Mouse (Mus musculus): ENCODE data around the gene Mettl13. TPM values are rescaled to one million over a fixed set of nuclear protein-coding genes. Genes with fewer than 3 reads are reported as not detected.

Mettl13 gene
- 10 to 100 TPM; 12.0 to 15.6 TPM for total RNA-seq (2021)
- long read RNA-seq, experiment 1, full-length matches to known transcripts, result 3 of 3 reads
- long read RNA-seq, experiment 1, partial matches to known transcripts, result 0 of 3 reads
- long read RNA-seq, experiment 1, other reads (novel, unspliced or antisense), result 0 of 3 reads
- long read RNA-seq, experiment 2, full-length matches to known transcripts, result 2 of 6 reads
- long read RNA-seq, experiment 2, partial matches to known transcripts, result 1 of 6 reads
- long read RNA-seq, experiment 2, other reads (novel, unspliced or antisense), result 3 of 6 reads

DNA sequence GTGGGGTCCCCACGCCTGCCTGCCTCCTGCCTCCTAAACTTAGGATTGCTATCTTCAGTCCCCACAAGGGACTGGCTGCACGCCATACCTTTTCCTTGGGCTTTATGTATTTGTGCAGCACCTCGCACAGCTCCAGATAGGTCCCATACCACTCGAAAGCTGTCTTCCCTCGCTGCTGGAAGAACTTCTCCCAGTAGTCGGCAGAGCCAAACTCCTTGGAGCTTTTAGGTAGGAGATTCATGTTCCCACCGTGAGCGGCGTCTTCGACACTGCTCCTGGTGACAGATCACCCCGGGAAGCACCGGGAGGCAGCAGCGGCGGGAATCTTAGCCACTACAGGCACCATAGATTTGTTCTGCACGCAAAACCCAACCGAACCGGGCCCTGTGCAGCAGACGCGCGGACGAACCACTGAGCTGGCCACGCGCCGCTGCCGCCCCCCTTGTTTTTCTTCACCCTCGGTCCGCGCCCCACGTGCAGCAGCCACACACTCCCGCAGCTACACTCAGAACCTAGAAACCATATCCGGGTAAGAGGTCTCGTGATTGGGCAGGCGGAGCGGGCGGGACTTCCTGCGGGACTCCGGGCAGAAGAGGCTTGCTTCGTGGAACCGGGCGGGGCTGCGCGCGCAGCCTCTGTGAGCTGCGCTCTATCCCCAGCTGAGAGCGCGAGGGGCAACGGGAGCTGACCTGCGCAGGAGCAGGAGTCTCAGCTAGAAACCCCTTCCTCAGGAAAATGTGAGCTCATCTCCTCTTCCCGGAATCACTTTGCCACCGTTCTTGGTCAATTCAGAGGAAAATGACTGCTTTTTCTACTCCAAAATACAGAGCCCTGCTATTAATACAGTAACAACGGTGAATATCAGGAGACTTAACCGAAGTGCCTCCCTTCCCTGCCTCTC is at the start of gene Mettl13:
Mettl13 (minus strand) TSS at position 536 of the 901 bp plus-strand sequence.
- peak; percentile 81 to 93 for DNase-seq (ENCODE audit: low spot score in 2 of 2)

DNA sequence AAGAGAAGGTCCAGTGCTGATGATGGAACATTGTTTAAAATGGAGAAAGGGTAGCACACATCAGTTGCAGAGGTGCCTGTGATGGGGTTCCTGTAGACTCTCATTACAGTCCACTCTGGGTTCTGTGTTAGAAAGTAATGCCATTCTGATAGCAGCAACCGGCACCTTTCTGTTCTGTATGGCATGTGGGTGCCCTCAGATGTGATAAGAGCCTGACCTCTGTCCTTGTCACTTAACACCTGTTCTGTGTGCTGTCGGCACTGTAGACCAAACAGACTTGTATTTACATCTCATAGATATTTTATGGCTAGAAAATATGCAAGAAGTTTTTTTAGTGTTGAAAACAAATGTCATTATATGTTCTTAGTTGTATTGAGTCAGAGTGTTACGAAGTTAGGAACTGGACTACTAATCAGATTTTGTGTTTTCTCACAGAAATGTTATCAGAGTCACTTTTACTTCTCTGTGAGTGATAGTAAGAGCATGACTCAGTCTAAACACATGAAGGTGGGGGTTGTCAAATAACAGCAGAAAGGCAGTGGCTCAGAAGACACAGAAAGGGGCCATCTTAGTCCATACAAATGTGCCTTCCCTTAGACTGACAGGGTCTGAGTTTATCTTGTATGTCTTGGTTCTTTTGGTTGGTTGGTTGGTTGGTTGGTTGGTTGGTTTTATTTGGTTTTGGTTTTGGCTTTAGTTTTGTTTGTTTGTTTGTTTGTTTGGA is 49.2 kb upstream of the Mettl13 start:
- no peak for DNase-seq (ENCODE audit: low spot score in 2 of 2)

DNA sequence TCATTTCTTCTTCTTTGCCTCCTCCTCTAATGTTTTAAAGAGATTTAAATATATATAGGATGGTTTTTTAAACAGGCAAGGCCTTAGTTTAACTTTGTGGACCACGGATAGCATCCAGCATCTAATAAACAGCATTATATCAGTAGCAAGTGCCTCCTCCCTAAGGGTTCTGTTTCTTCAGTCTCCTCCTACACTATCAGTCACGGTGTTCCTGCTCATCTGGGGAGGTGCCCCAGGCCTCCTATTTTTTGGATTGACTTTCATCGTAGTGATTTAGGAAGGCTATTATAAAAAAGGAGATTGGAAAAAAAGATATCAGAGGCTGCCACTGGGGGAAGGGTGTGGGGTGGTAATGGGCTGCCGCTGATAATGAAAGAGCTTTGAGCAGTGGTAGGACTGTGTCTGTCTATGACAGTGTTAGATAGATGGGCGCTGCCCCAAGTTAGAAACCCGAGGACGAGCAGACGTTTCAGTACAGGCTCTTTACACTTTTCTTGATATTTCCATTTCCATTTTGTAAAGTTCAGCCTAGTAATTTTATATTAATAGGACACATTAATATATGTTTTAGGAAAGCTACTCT is 42.2 kb upstream of the Mettl13 start:
- DNase-seq (ENCODE audit: low spot score in 2 of 2), result no peak

DNA sequence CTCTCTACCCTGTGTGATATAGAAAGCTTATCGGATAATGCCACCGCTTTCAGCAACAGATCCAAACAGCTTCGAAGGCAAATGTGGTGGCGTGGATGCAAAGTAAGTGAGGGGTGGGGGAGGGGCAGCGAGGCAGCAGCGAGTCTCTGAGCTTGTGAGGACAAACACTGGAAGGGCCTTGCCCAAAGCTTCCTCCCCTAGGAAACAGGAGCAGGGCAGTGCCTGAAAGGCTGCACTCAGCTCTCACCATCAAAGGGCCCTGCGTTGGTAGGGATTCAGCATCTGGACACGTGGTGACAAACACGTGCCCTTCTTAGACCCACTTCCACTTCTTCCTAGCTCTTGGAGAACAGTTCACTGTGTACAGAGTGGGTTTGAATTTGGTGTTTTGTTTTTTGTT is 41.1 kb upstream of the Mettl13 start:
- peak in 1 of 2 experiments; percentile 24 for DNase-seq (ENCODE audit: low spot score in 2 of 2)

DNA sequence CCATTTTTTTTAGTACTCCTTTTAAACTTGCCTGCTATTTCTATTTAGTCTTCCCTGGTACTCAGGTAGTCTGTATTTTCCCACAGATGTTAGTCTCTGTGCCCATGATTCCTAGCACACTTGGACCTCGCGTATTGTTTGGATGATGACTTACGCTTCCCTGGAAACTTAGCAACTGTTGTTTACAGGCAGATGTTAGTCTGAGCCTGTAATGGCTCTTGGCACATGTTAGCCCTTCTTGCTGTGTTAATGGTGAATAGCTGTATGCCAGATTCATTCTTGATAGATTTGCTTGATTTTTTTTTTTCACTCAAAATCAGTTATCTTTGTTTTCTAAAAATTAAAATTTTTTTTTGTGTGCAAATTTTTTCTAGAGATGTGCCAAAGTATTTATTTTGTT is 40.3 kb upstream of the Mettl13 start:
- no peak for DNase-seq (ENCODE audit: low spot score in 2 of 2)

DNA sequence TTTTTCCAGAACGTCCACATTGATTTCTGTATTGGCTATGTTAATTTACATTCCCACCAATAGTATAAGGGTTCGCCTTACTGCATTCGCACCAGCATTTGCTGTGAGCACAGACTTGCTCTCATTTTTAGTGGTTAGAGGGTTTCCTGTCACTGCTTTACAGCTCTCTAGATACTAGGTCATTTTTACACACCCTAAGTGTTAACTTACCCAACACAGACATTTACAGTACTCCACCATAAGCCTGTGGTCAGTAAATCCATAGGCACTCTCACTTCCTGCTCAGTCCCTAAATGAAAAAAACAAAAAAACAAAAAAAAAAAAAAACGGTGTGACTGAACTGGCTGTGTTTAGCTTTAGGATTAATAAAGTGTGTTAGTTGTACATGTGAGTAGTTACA is 37.9 kb upstream of the Mettl13 start:
- DNase-seq (ENCODE audit: low spot score in 2 of 2), result no peak

DNA sequence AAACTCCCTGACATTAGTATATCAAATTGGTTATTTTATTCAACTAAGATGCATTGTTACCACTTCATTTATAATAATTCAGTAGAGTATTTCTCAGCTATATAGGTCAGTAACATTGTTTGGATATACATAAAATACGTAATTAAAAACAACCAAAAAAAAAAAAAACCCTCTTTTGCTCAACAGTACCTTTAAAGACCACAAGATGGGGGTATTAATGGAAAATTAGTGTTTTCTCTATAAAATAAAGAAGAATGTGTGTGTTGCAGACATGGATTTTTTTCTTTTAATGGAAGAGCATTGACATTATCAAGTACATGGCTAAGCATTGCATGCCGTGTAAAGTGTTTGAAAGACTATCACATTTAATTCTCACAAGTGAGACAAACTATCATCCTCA is 34.5 kb upstream of the Mettl13 start:
- no peak for DNase-seq (ENCODE audit: low spot score in 2 of 2)

DNA sequence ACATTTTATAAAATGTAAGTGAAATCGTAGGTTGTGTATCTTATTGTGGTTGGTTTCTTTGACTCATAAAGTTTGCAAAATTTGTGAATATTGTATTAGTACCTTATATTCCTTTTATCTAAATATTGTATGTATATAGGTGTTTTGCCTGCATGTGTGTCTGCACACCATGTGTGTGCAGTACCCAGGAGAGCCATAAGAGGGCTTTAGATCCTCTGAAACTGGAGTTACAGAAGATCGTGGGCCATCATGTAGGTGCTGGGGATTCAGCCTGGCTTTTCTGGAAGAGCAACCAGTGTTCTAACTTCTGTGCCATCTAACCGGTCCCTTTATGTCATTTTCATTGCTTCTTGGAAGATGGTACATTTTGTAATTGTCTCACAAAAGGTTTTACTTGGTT is 26.7 kb upstream of the Mettl13 start:
- DNase-seq (ENCODE audit: low spot score in 2 of 2), result no peak

DNA sequence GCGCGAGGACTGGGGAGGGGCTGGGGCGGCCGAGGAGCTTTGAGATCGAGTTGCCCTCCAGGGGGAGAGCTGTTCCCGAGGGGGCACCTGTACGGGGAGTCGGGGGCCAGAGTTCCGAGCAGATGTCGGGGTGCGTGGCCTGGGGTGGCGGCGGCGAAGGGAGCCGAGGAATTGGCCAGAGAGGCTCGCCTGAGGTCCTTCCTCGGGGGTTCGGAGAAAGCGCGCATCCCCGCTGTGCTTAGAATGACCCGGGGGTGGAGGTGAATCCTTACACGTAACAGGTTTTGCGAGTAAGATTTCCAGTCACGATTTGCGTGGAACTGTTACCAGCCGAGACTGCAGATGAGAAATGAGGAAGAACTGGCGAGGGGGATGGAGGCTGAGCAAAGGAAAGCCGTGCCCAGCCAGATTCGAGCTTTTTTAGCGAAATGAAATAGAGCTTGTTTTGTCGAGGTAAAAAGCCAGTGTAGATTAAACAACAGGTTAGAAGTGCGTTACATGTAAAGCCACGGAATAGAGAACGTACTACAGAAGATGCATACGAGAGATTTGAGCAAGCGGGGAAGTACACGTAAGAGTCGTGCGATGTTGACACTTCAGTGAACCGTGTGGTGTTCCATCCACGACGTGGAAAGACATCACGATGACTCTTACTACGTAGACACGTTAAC is 22.7 kb upstream of the Mettl13 start:
- DNase-seq (ENCODE audit: low spot score in 2 of 2), result peak; percentile 39 to 42

DNA sequence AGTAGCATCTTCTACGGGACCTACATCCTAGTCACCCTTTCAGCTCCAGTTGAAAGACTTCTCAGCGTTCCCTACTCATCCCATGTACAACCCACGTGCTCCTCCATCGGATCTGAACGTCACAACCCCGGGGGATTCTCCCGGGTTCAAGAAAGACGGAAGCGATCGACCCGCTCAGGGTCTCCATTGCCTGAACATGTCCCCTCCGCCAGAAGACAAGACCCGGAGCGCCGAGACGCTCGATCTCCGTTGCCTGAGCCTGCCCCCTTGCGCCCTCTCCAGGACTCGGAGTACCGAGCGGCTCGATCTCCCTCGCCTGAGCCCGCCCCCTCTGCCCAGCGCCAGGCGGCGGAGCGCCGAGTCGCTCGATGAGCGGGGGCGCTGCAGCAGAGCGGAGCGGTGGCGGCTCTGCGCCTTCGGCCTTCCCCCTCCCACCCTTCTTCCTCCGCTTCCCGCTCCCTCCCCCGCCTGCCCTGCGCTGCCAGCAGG is 22.0 kb upstream of the Mettl13 start, which contains the start of gene Vamp4:
Vamp4 (plus strand) TSS at position 256 of the 489 bp plus-strand sequence.
- DNase-seq (ENCODE audit: low spot score in 2 of 2), result peak; percentile 90 to 91

DNA sequence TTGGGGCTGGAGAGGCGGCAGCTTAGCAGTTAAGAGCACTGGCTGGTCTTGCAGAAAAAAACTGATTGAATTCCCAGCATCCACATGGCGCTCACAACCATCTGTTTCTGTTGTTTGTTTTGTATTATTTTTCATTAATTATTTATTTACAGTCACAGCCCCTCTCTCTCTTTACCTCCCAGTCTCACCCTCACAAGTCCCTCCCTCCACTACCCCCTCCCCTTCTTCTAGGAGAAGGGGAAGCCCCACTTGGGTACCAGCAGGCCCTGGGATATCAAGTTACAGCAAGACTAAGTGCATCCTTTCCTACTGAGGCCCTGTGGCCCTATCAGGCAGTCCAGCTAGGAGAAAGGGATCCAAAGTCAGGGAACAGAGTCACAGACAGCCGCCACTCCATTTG is 19.0 kb upstream of the Mettl13 start:
- DNase-seq (ENCODE audit: low spot score in 2 of 2), result no peak

DNA sequence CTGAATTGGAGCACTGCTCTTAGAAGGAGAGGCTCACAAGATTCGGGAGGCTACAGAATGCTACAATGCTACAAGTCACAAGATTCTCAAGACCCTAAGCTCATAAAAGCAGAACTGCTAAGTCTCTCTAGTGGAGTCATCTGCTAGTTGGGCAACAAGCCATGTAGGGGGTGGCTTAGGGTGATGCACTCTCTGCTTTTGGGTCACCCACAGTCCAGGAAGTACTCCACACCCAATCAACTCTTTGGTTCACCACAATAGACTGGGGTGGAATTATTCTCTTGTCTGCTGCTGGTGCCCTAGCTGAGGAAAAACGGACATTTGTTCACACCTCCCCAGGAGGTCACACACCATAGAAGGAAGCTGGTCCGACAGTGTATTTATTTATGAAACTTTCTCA is 16.6 kb upstream of the Mettl13 start:
- DNase-seq (ENCODE audit: low spot score in 2 of 2), result no peak

DNA sequence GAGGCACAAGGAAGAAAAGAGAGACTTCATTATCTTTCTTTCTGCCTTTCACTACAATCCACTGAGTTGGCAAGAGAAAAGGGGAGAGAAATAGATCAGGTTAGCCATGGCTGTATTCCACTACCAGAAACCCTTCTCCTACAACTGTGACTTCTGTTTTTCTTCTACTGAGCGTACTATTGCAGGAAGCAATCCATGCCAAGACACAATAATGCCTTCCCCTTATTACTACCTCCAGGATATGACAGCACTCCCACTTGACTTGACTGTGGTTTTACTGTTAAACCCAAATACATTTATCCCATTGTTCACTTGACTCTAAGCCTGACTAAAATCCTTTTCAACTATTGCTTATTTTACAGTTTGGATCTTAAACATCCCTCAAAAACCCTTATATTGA is 14.9 kb upstream of the Mettl13 start:
- DNase-seq (ENCODE audit: low spot score in 2 of 2), result no peak

DNA sequence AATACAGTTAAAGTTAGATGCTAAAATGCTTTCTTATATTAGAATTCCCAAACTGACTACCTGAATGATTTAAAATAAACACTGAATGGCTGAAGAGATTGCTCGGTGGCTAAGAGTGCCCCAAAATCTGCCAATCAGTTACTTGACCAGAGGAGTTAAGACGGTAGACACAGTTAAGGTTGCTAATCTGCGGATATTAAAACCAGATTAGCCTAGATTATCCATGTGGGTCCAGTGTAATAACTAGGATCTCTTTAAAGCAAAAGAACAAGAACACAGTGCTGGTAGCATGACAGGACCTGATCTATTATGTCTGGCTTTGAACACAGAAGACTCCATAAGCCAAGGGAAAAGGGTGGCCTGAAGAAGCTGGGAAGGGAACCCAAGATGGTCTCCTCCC is 5.8 kb upstream of the Mettl13 start:
- no peak for DNase-seq (ENCODE audit: low spot score in 2 of 2)

DNA sequence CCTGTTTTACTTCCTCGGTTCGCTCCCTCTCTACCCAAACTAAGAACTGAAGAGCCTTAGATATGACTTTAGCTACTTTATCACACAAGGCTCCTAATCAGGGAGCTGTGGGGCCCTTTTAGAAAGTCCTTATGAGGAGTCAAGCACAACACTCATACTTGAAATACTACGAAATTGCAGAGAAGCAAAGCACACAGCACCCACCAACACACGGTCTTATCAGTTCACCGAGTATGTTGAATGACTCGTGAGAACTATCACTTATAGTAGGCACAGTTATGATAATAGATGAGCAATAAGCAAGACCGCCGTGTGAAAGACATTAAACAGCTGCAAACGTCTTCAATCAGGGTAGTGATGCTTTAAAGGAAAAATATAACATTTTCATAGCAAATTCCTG is 4.6 kb upstream of the Mettl13 start:
- DNase-seq (ENCODE audit: low spot score in 2 of 2), result no peak

DNA sequence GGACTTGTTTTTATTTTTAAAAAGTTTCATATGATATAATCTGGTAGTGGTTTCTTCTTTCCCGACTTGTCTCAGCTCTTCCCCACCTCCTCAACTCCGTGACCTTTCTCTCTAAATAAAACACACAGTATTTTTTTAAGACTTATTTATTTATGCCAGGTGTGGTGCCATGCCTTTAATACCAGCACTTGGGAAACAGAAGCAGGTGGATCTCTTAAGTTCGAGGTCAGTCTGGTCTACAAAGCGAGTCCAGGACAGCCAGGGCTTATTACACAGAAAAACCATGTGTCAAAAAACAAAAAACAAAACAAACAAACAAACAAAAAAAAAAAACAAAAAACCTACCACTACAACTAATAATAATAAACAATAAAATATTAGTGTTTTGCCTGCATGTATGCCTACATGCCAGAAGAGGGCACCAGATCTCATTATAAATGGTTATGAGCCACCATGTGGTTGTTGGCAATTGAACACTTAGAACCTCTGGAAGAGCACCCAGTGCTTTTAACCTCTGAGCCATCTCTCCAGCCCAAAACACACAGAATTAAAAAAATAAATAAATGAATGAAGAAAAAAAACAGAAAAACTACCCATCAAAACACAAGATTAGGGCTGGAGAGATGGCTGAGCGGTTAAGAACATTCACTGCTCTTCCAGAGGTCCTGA is 1.4 kb upstream of the Mettl13 start:
- no peak for DNase-seq (ENCODE audit: low spot score in 2 of 2)

DNA sequence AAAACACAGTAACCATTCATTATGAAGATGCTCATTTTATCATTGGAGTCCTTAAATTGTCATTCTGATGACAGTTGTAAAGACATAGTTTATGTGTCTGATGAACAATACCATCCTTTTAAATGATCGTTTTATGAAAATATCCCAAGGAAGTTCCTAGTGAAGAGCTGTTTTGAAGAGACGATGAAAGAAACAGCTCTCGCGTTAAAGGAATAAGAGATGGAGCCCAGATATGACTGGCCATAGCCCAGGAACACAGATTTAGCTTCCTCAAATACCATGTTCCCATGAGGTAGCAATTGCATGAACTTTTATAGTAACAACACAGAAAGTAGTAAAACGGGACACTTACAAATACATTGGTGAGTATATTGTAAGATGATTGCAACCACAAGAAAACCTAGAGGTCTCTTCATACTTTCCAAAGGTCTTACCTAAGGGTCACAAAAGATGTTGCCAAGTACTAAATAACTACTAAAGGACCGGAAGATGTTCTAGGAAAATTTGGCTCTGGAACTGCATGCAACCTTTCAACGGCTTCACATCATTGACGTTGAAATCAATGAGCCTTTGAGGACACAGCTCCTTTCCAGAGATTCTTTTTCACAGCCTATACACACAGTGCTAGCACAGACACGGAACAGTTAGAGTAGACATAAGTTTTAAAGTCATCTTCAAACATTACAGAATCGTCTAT is 714 bp upstream of the Mettl13 start:
- no peak for DNase-seq (ENCODE audit: low spot score in 2 of 2)

DNA sequence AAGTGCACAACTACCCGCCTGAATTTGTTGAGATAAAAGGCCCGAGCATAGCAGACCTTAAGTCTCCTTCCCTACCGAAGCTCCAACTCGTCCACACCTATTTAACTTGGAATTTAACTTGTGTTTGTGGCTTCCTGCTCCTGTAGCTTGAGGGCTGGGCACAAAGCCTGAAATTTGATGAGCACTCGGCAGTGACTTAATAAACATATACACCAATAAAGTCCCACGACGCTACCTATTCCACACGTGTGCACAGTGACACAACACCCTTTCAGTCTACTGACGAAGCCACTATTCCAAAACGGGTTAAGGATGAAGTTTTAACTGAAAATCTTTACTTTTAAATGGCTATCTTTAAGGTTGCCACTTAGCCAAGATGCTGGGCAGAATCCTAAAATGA is 744 bp downstream of the Mettl13 start:
- DNase-seq (ENCODE audit: low spot score in 2 of 2), result no peak

DNA sequence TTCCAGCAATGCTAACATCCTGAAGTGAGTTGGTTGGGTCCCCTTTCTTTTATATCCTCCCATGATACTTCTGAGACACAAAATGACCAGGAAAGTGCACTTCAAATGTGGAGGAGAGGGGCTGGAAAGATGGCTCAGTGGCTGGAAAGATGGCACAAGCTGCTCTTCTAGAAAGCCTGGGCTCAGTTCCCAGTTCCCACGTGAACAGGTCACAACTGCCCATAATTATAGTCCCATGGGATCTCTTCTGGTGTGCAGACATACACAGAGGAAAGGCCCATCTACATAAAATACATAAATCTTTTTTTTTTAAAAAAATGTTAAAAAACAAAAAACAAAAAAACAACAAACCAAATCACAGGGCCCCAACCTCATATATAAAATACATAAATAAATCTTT is 5.1 kb downstream of the Mettl13 start:
- no peak for DNase-seq (ENCODE audit: low spot score in 2 of 2)
